29 mouse cellular contexts compared by ENCODE assay signal in genomic region chr14:16806155-16806554, GRCm38 (mm10). TPM values are rescaled to one million over a fixed set of nuclear protein-coding genes. Genes with fewer than 3 reads are reported as not detected.
DNase-seq lines count a peak whose midpoint lies in the region; ATAC-seq and TF ChIP-seq lines count a peak whose summit lies in the region.
"Had no signal": no experiment of that assay in that cellular context is flagged by ENCODE, and none has a peak within 500 bp of the region (broad histone marks: within the 10 kb centered on the region; RNA-seq: fewer than 3 reads in every experiment).

No protein-coding gene starts in this region.

- no peak for TF ChIP-seq CTCF in liver, adult 2 months (IDR thresholded peaks at IDR 0.05; ENCODE audit: low read depth, low read length)
- no peak for TF ChIP-seq CTCF in lung, postnatal 0 days (IDR thresholded peaks at IDR 0.05)

- H3K79me2 ChIP-seq in liver, adult 2 months (ENCODE audit: control insufficient read depth, insufficient read depth, low read length) = no peaks in the 10 kb centered on the region

- H3K4me2 ChIP-seq in lung, postnatal 0 days (replicated peaks; ENCODE audit: low read depth, low read length) = no peak overlapping the region
- H3K4me2 ChIP-seq in liver, embryonic 16.5 days (ENCODE audit: low read depth, low read length) = no peak overlapping the region
- H3K4me2 ChIP-seq: embryonic facial prominence, embryonic 12.5 days; embryonic facial prominence, embryonic 15.5 days; heart, embryonic 11.5 days; heart, embryonic 15.5 days; hindbrain, embryonic 14.5 days had no signal

- peaks cover 1% of the 10 kb centered on the region; the same call in 1 of the 2 replicates for H3K4me1 ChIP-seq in liver, adult 2 months (ENCODE audit: control insufficient read depth, insufficient read depth, low read length)
- no peaks in the 10 kb centered on the region for H3K4me1 ChIP-seq in lung, postnatal 0 days (ENCODE audit: insufficient read depth, low read depth, low read length)
- no peaks in the 10 kb centered on the region for H3K4me1 ChIP-seq in liver, embryonic 16.5 days (ENCODE audit: control insufficient read depth, low read depth, low read length)
- H3K4me1 ChIP-seq: embryonic facial prominence, embryonic 12.5 days; embryonic facial prominence, embryonic 15.5 days; heart, embryonic 15.5 days had no signal

- H3K9me3 ChIP-seq in lung, postnatal 0 days (ENCODE audit: low read length) = no peaks in the 10 kb centered on the region
- H3K9me3 ChIP-seq in liver, embryonic 16.5 days (replicated peaks; ENCODE audit: control insufficient read depth, low read length) = no peaks in the 10 kb centered on the region
- H3K9me3 ChIP-seq: embryonic facial prominence, embryonic 12.5 days; embryonic facial prominence, embryonic 15.5 days; G1E; heart, embryonic 15.5 days had no signal

- no peak overlapping the region for H3K9ac ChIP-seq in liver, adult 2 months (ENCODE audit: low read depth, low read length)
- no peak overlapping the region for H3K9ac ChIP-seq in lung, postnatal 0 days (replicated peaks; ENCODE audit: low read depth)
- H3K9ac ChIP-seq in liver, embryonic 16.5 days (ENCODE audit: low read depth, low read length) = no peak overlapping the region
- H3K9ac ChIP-seq: embryonic facial prominence, embryonic 12.5 days; embryonic facial prominence, embryonic 15.5 days; forebrain, postnatal 0 days; heart, embryonic 15.5 days; hindbrain, embryonic 14.5 days had no signal

- peak overlapping the region; percentile 47; the same call in 1 of the 2 replicates for H3K27ac ChIP-seq in liver, adult 2 months (replicated peaks; ENCODE audit: insufficient read depth, low read depth, low read length)
- H3K27ac ChIP-seq in lung, postnatal 0 days (ENCODE audit: low read length) = no peak overlapping the region
- no peak overlapping the region for H3K27ac ChIP-seq in liver, embryonic 16.5 days (ENCODE audit: low read length)
- H3K27ac ChIP-seq: embryonic facial prominence, embryonic 12.5 days; embryonic facial prominence, embryonic 15.5 days; gastrocnemius, adult 2 months; heart, embryonic 15.5 days; hindbrain, embryonic 14.5 days had no signal

- no peak for ATAC-seq in lung, postnatal 0 days
- ATAC-seq in liver, embryonic 16.5 days (ENCODE audit: low read depth) = 0 out of 2 replicates have a peak, but pooled peaks have one; percentile 32
- ATAC-seq: forebrain, embryonic 14.5 days; forebrain, postnatal 0 days; Patski had no signal

- TF ChIP-seq EP300 in lung, postnatal 0 days (IDR thresholded peaks at IDR 0.05) = peak; percentile 72

- no peak overlapping the region for H3K4me3 ChIP-seq in liver, adult 2 months (ENCODE audit: insufficient read depth, low read depth, low read length)
- H3K4me3 ChIP-seq in lung, postnatal 0 days (ENCODE audit: low read depth, low read length) = no peak overlapping the region
- H3K4me3 ChIP-seq in liver, embryonic 16.5 days (ENCODE audit: low read depth, low read length) = no peak overlapping the region
- H3K4me3 ChIP-seq: embryonic facial prominence, embryonic 12.5 days; embryonic facial prominence, embryonic 15.5 days; gastrocnemius, adult 2 months; heart, embryonic 15.5 days had no signal

- H3K27me3 ChIP-seq in liver, adult 2 months (ENCODE audit: control insufficient read depth, insufficient read depth, low read length) = no peaks in the 10 kb centered on the region
- H3K27me3 ChIP-seq in lung, postnatal 0 days (replicated peaks; ENCODE audit: insufficient read depth, low read length) = no peaks in the 10 kb centered on the region
- no peaks in the 10 kb centered on the region for H3K27me3 ChIP-seq in liver, embryonic 16.5 days (ENCODE audit: control insufficient read depth, insufficient read depth, low read depth, low read length)
- H3K27me3 ChIP-seq: CH12.LX; embryonic facial prominence, embryonic 12.5 days; embryonic facial prominence, embryonic 15.5 days; heart, embryonic 15.5 days; Patski had no signal

- WGBS in liver, adult 2 months = 75% methylated on average over 3 of the region's 3 CpGs
- 68% methylated on average over 3 of the region's 3 CpGs for WGBS in lung, postnatal 0 days
- 29% methylated on average over 3 of the region's 3 CpGs for WGBS in liver, embryonic 16.5 days (ENCODE audit: insufficient replicate concordance)

- H3K36me3 ChIP-seq in liver, adult 2 months (ENCODE audit: control insufficient read depth, insufficient read depth, low read length) = no peaks in the 10 kb centered on the region
- H3K36me3 ChIP-seq in lung, postnatal 0 days (ENCODE audit: insufficient read depth, low read length) = no peaks in the 10 kb centered on the region
- no peaks in the 10 kb centered on the region for H3K36me3 ChIP-seq in liver, embryonic 16.5 days (ENCODE audit: control insufficient read depth, insufficient read depth)
- H3K36me3 ChIP-seq: embryonic facial prominence, embryonic 12.5 days; embryonic facial prominence, embryonic 15.5 days; G1E; heart, embryonic 15.5 days had no signal

- TF ChIP-seq POLR2A in liver, adult 2 months (IDR thresholded peaks at IDR 0.05; ENCODE audit: extremely low read depth, insufficient read depth, low read length) = no peak

- DNase-seq in kidney, adult 11 months = peak; percentile 4
- DNase-seq in kidney, postnatal 25 days = no peak
- DNase-seq in liver, adult 2 months (ENCODE audit: extremely low read depth, low read depth, low spot score) = no peak
- no peak for DNase-seq in liver
- no peak for DNase-seq in lung, postnatal 0 days (ENCODE audit: low spot score)
- no peak for DNase-seq in lung, postnatal 4 days
- DNase-seq in layer of hippocampus, adult 8-10 months (ENCODE audit: low spot score in 2 of 2) = no peak
- DNase-seq: adrenal gland, postnatal 10 days; adrenal gland, postnatal 36 days; B cell, adult 2 months; cerebellum, adult 18-20 months; cerebellum, adult 9-10 months; cerebellum, postnatal 14 days; forebrain, postnatal 0 days; gastrocnemius, adult 2 months; gastrocnemius, postnatal 14 days; heart, adult 11 months; heart, postnatal 10 days; heart, postnatal 4 days had no signal

RNA-seq across cellular contexts. Expression of gene Rarb, which starts 12.8 kb away (rescaled TPM):
- 6.9 and 13.2 TPM in 2 replicates for total RNA-seq in liver, adult 2 months (2014; rRNA removed)
- 2.8 and 5.4 TPM in 2 replicates for polyA plus RNA-seq in liver, adult 2 months (2012; rRNA removed)
- polyA plus RNA-seq in lung, postnatal 0 days (2015; fragmentation: Nextera tagmentation; extraction: Ambion mirVana) = 3.5 and 4.4 TPM in 2 replicates
- polyA plus RNA-seq in liver, embryonic 16.5 days (2015; fragmentation: Nextera tagmentation; extraction: Ambion mirVana) = 1.3 and 1.5 TPM in 2 replicates
- total RNA-seq in layer of hippocampus, adult 8-10 months (2022) = 1 to 10 TPM; 5.9 to 9.4 (median 6.9) TPM
- polyA plus RNA-seq: G1E had no signal
